Mouse (Mus musculus) stomach, postnatal 0 days (tissue): ENCODE data around the gene Cavin1. TPM values are rescaled to one million over a fixed set of nuclear protein-coding genes. Genes with fewer than 3 reads are reported as not detected.

Experiments used
- ATAC-seq: fragments of 200-750 bp; cut with Nextera tagmentation; 2 replicates; pipeline ENCODE4 v1.8.0; 2017; ENCODE audit not compliant: low FRiP score, low TSS enrichment
- DNase-seq: peaks from one replicate; pipeline ENCODE4 v3.0.0-alpha.2; 2016; ENCODE audit warnings: low spot score
- H3K27ac ChIP-seq: fragments of 300-500 bp; sonication (generic); replicated peaks from 2 replicates; pipeline ENCODE4 v1.5.1; 2014; ENCODE audit warnings: mild to moderate bottlenecking, control low read depth
- H3K27me3 ChIP-seq: fragments of 300-500 bp; sonication (generic); 2 replicates; pipeline ENCODE4 v1.6.1; 2014; ENCODE audit warnings: low read length; ENCODE audit not compliant: control insufficient read depth, insufficient read depth
- H3K36me3 ChIP-seq: fragments of 300-500 bp; sonication (generic); 2 replicates; pipeline ENCODE4 v1.6.1; 2014; ENCODE audit warnings: low read length, mixed read lengths; ENCODE audit not compliant: control insufficient read depth, insufficient read depth
- H3K4me1 ChIP-seq: fragments of 300-500 bp; sonication (generic); replicated peaks from 2 replicates; pipeline ENCODE4 v1.6.1; 2014; ENCODE audit warnings: antibody characterized with exemption; ENCODE audit not compliant: control insufficient read depth, insufficient read depth
- H3K4me2 ChIP-seq: fragments of 300-500 bp; sonication (generic); replicated peaks from 2 replicates; pipeline ENCODE4 v1.6.1; 2014; ENCODE audit warnings: low read depth, mild to moderate bottlenecking, control low read depth, moderate library complexity
- H3K4me3 ChIP-seq: fragments of 300-500 bp; sonication (generic); 2 replicates; pipeline ENCODE4 v1.5.1; 2014; ENCODE audit warnings: low read depth, low read length, control low read depth
- H3K9ac ChIP-seq: fragments of 300-500 bp; sonication (generic); 2 replicates; pipeline ENCODE4 v1.6.1; 2014; ENCODE audit warnings: mild to moderate bottlenecking, low read length, control low read depth, mixed read lengths
- H3K9me3 ChIP-seq: fragments of 300-500 bp; sonication (generic); 2 replicates; pipeline ENCODE4 v1.6.1; 2016; ENCODE audit warnings: low read length; ENCODE audit not compliant: control insufficient read depth
- CTCF ChIP-seq: IDR thresholded peaks from 2 replicates; pipeline ENCODE4 v1.5.1; 2016; ENCODE audit warnings: antibody characterized with exemption, low read depth, mild to moderate bottlenecking, moderate library complexity
- EP300 ChIP-seq: optimal IDR thresholded peaks from 2 replicates; pipeline ENCODE3; 2016; ENCODE audit warnings: antibody characterized with exemption
- WGBS: fragments of 180-500 bp; shearing (Covaris S2); extraction: QIAGEN DNeasy Blood & Tissue Kit; methylation state at CpG from one replicate; pipeline ENCODE4 v1.1.7; 2014; 5-methylcytosine and 5-hydroxymethylcytosine counted together
- polyA plus RNA-seq: library from polyadenylated mRNA; unstranded; fragments of >200 nt; fragmentation: Nextera tagmentation; extraction: Ambion mirVana; gene quantifications from 2 replicates; pipeline ENCODE4 v1.2.1, GENCODE M21; 2015

Gene Cavin1
- polyA plus RNA-seq, 1 experiment from 2014 or later: 331 TPM

GRCm38 (mm10) chr11:100968501-100968900, 2.2 kb downstream of the Cavin1 start:
- H3K9me3 ChIP-seq: no peaks in the 10 kb centered on the region
- peak overlapping the region; percentile 83 for H3K4me3 ChIP-seq
- H3K4me2 ChIP-seq: peak overlapping the region; percentile 72
- DNase-seq (no peak), ATAC-seq (no peak)
- H3K4me1 ChIP-seq: peaks cover 14% of the 10 kb centered on the region
- whole genome bisulfite sequencing: 43% methylated on average over 5 of the region's 5 CpGs
- H3K36me3 ChIP-seq: 0 out of 2 replicates have a peak, but pooled peaks cover 3% of the 10 kb centered on the region
- H3K27me3 ChIP-seq: no peaks in the 10 kb centered on the region
- peak overlapping the region; percentile 95 for H3K27ac ChIP-seq
- TF ChIP-seq EP300: no peak
- no peak for TF ChIP-seq CTCF
- H3K9ac ChIP-seq: peak overlapping the region; percentile 94

DNA sequence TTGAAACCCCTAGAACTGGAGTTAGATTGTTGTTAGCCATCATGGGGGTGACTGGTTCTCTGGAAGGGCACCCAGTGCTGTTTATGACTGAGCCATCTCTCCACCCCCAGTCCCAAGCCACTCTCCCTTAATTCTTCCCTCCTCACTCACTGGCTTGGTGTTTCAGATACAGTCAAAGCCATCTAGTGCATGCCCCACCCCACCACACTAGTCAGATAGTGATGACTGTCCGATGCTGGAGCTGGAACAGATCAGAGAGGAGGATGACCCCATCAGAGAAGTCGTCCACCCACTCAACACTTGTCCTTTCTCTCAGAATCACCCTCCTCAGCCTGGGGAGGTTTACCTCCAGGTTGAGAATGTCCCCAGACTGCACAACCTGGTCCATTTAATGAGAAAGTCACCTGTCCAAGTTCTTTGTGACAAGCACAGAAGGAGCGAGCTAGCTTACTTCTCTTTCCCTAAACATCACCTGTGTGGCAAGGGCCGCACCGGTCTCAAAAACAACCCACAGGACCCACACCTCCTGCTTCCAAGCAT, 2.7 kb downstream of the Cavin1 start:
- no peaks in the 10 kb centered on the region for H3K27me3 ChIP-seq
- 0 out of 2 replicates have a peak, but pooled peaks cover 3% of the 10 kb centered on the region for H3K36me3 ChIP-seq
- peak overlapping the region; percentile 72 for H3K4me2 ChIP-seq
- no peak for ATAC-seq
- H3K4me3 ChIP-seq: peak overlapping the region; percentile 83
- TF ChIP-seq EP300 (no peak), CTCF (no peak)
- H3K4me1 ChIP-seq: peaks cover 16% of the 10 kb centered on the region
- H3K9ac ChIP-seq: peak overlapping the region; percentile 94
- peak overlapping the region; percentile 95 for H3K27ac ChIP-seq
- DNase-seq: no peak
- 52% methylated on average over 5 of the region's 5 CpGs for WGBS
- H3K9me3 ChIP-seq: no peaks in the 10 kb centered on the region

DNA sequence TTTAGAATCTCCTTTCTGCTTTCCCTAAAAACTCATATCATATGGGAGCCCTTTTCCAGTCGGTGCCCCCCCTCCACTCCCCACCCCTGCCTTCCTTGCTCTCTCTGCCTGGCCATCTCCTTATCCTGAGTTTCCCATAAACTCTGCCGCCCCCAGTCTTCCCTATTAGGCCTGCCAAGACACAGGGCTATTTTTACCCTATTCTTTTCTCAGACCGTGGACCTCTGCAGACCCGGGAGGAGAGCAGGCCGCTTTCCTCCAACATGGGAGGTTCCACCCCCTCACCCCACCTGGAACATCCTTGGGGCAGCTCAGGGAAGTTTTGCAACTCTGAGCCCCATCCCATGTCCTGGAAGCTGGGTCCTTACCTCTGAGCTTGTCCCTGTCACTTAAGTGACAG, 3.3 kb downstream of the Cavin1 start:
- no peaks in the 10 kb centered on the region for H3K9me3 ChIP-seq
- peak overlapping the region; percentile 24; the same call in 1 of the 2 replicates for H3K27ac ChIP-seq
- H3K36me3 ChIP-seq: 0 out of 2 replicates have a peak, but pooled peaks cover 3% of the 10 kb centered on the region
- DNase-seq: no peak
- H3K27me3 ChIP-seq: no peaks in the 10 kb centered on the region
- TF ChIP-seq EP300: no peak
- no peak for TF ChIP-seq CTCF
- WGBS: 55% methylated on average over 5 of the region's 5 CpGs
- no peak for ATAC-seq
- H3K4me3 ChIP-seq: peak overlapping the region; percentile 83
- peaks cover 18% of the 10 kb centered on the region for H3K4me1 ChIP-seq
- H3K4me2 ChIP-seq: peak overlapping the region; percentile 72
- H3K9ac ChIP-seq: peak overlapping the region; percentile 94

GRCm38 (mm10) chr11:100965760-100966159, 4.9 kb downstream of the Cavin1 start:
- TF ChIP-seq EP300 (no peak), CTCF (no peak)
- H3K9ac ChIP-seq: peak overlapping the region; percentile 47; the same call in 1 of the 2 replicates
- no peak for ATAC-seq

GRCm38 (mm10) chr11:100964901-100965542, 5.7 kb downstream of the Cavin1 start:
- H3K36me3 ChIP-seq: 0 out of 2 replicates have a peak, but pooled peaks cover 3% of the 10 kb centered on the region
- peaks cover 20% of the 10 kb centered on the region for H3K4me1 ChIP-seq
- H3K27ac ChIP-seq: peak overlapping the region; percentile 91
- no peak for ATAC-seq
- 64% methylated on average over 6 of the region's 6 CpGs for WGBS
- H3K4me3 ChIP-seq: no peak overlapping the region
- no peak for TF ChIP-seq EP300
- TF ChIP-seq CTCF: no peak
- H3K9ac ChIP-seq: peak overlapping the region; percentile 47
- H3K9me3 ChIP-seq: no peaks in the 10 kb centered on the region
- no peaks in the 10 kb centered on the region for H3K27me3 ChIP-seq
- peak overlapping the region; percentile 33; the same call in 1 of the 2 replicates for H3K4me2 ChIP-seq
- no peak for DNase-seq

More at GRCm38 (mm10) chr11:100965760-100966159, 4.9 kb downstream of the Cavin1 start:
- Histone ChIP-seq H3K27me3 (no peaks in the 10 kb centered on the region), H3K4me1 (peaks cover 20% of the 10 kb centered on the region), H3K4me3 (0 out of 2 replicates have a peak overlapping the region, but pooled peaks have one; percentile 0), H3K4me2 (peak overlapping the region; percentile 33; the same call in 1 of the 2 replicates), H3K27ac (peak overlapping the region; percentile 91), H3K36me3 (0 out of 2 replicates have a peak, but pooled peaks cover 3% of the 10 kb centered on the region), H3K9me3 (no peaks in the 10 kb centered on the region)
- no peak for DNase-seq
- 54% methylated on average over 6 of the region's 6 CpGs for WGBS

DNA sequence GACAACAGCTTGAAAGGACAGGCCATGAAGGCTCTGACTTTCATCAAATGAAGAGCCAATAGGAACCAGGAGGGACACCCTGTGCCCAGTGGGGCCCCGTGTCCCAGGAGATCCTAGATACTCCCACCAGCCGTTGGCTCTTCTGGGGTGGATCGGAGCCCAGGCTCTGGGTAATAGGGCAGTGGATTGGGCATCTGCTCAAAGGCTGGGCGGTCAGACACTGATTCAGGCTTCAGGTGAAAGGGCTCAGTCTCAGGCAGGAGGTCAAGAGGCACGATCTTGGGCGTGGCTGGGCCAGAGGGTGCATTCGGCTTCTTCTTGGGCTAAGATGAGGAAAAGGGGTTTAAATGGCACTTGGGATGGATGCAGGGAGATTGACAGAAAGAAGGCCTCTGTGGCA, 6.5 kb downstream of the Cavin1 start:
- Histone ChIP-seq H3K4me3 (no peak overlapping the region), H3K27ac (peak overlapping the region; percentile 91), H3K9ac (peak overlapping the region; percentile 35), H3K27me3 (no peaks in the 10 kb centered on the region), H3K36me3 (0 out of 2 replicates have a peak, but pooled peaks cover 3% of the 10 kb centered on the region), H3K4me1 (peaks cover 20% of the 10 kb centered on the region), H3K4me2 (peak overlapping the region; percentile 33; the same call in 1 of the 2 replicates), H3K9me3 (no peaks in the 10 kb centered on the region)
- no peak for TF ChIP-seq CTCF
- no peak for ATAC-seq
- no peak for DNase-seq
- WGBS: 67% methylated on average over 7 of the region's 7 CpGs
